Mouse (Mus musculus) ES-Bruce4 (cell line): Measurements from ENCODE around the gene Rps23.

ENCODE experiments used
- EP300 ChIP-seq: IDR thresholded peaks from 2 replicates; pipeline ENCODE4 v1.6.1; 2011; ENCODE audit warnings: low read depth, low read length; ENCODE audit not compliant: insufficient read depth
- POLR2A ChIP-seq: IDR thresholded peaks from one replicate; pipeline ENCODE4 v1.8.1; 2011; ENCODE audit warnings: low read length; ENCODE audit not compliant: insufficient read depth

GRCm38 (mm10) chr13:90929847-90930246 lies 7.1 kb downstream of the Rps23 start:
- TF ChIP-seq EP300 (no peak), POLR2A (no peak)
